Mouse (Mus musculus): ENCODE measurements at regions not wholly inside any gene's neighbourhood (a gene's known extent, or its start where the extent isn't known, plus 50 kb on each side); places are given as distances from the start of the nearest gene placed in this dataset.
A peak's percentile ranks its signal among the peaks of the same experiment; 100 is the strongest.

- no peak for DNase-seq (ENCODE audit: low spot score)
These were observed 54.6 kb downstream of the Gm11733 start for GRCm38 (mm10) chr11:117538732-117539131.

GRCm38 (mm10) chr11:117540609-117541008, 56.4 kb downstream of the Gm11733 start:
- DNase-seq (ENCODE audit: low spot score) = no peak

- peak; percentile 25 for DNase-seq (ENCODE audit: low spot score)
These were observed 57.2 kb downstream of the Gm11733 start for GRCm38 (mm10) chr11:117541205-117541884.

- DNase-seq (ENCODE audit: low spot score) = no peak
These were observed 59.0 kb downstream of the Gm11733 start for GRCm38 (mm10) chr11:117543191-117543590.

GRCm38 (mm10) chr11:117544507-117544906, 60.3 kb downstream of the Gm11733 start:
- no peak for DNase-seq (ENCODE audit: low spot score)

- DNase-seq (ENCODE audit: low spot score) = no peak
These were observed 60.8 kb downstream of the Gm11733 start for GRCm38 (mm10) chr11:117544926-117545325.

GRCm38 (mm10) chr11:117551926-117552325, 67.8 kb downstream of the Gm11733 start:
- DNase-seq (ENCODE audit: low spot score) = no peak

GRCm38 (mm10) chr11:117552430-117552969, 68.3 kb downstream of the Gm11733 start:
- DNase-seq (ENCODE audit: low spot score) = no peak

GRCm38 (mm10) chr11:117554111-117554510, 69.9 kb downstream of the Gm11733 start:
- DNase-seq (ENCODE audit: low spot score) = no peak

GRCm38 (mm10) chr11:117557474-117558381, 73.6 kb downstream of the Gm11733 start:
- DNase-seq (ENCODE audit: low spot score) = peak; percentile 25

GRCm38 (mm10) chr11:117559839-117560238, 75.7 kb downstream of the Gm11733 start:
- no peak for DNase-seq (ENCODE audit: low spot score)

- DNase-seq (ENCODE audit: low spot score) = peak; percentile 11
These were observed 83.9 kb downstream of the Gm11733 start for GRCm38 (mm10) chr11:117567961-117568605.

- DNase-seq (ENCODE audit: low spot score) = peak; percentile 80
These were observed 84.4 kb downstream of the Gm11733 start for GRCm38 (mm10) chr11:117568606-117568991.

- no peak for DNase-seq (ENCODE audit: low spot score)
These were observed 84.5 kb upstream of the Tnrc6c start for GRCm38 (mm10) chr11:117569566-117570101.

GRCm38 (mm10) chr11:117571858-117572257, 82.2 kb upstream of the Tnrc6c start:
- DNase-seq (ENCODE audit: low spot score) = no peak

- peak; percentile 24 for DNase-seq (ENCODE audit: low spot score)
These were observed 79.4 kb upstream of the Tnrc6c start for GRCm38 (mm10) chr11:117574721-117575120.

- no peak for DNase-seq (ENCODE audit: low spot score)
These were observed 75.0 kb upstream of the Tnrc6c start for GRCm38 (mm10) chr11:117579121-117579520.

GRCm38 (mm10) chr11:117579720-117580119, 74.4 kb upstream of the Tnrc6c start:
- DNase-seq (ENCODE audit: low spot score) = no peak

- DNase-seq (ENCODE audit: low spot score) = no peak
These were observed 70.6 kb upstream of the Tnrc6c start for GRCm38 (mm10) chr11:117583478-117583877.

- DNase-seq (ENCODE audit: low spot score) = no peak
These were observed 68.5 kb upstream of the Tnrc6c start for GRCm38 (mm10) chr11:117585556-117585955.

GRCm38 (mm10) chr11:117586063-117586462, 68.0 kb upstream of the Tnrc6c start:
- no peak for DNase-seq (ENCODE audit: low spot score)

- DNase-seq (ENCODE audit: low spot score) = no peak
These were observed 67.1 kb upstream of the Tnrc6c start for GRCm38 (mm10) chr11:117586857-117587425.

All from urinary bladder, postnatal 14 days (tissue).